Mouse (Mus musculus): Measurements from ENCODE around the gene Plxdc2. TPM values are rescaled to one million over a fixed set of nuclear protein-coding genes. Genes with fewer than 3 reads are reported as not detected.

The Plxdc2 gene
- total RNA-seq, 1 experiment from 2014 or later, result 17.4 TPM

GRCm38 (mm10) chr2:16571169-16571751 is 215.2 kb downstream of the Plxdc2 start:
- no peak for DNase-seq

- DNase-seq, result no peak
These were observed 220.5 kb downstream of the Plxdc2 start for GRCm38 (mm10) chr2:16576566-16576965.

- DNase-seq, result no peak
These were observed 222.0 kb downstream of the Plxdc2 start for GRCm38 (mm10) chr2:16578153-16578552.

GRCm38 (mm10) chr2:16588546-16588945 is 232.4 kb downstream of the Plxdc2 start:
- DNase-seq, result no peak

GRCm38 (mm10) chr2:16595451-16595850 is 239.3 kb downstream of the Plxdc2 start:
- DNase-seq, result no peak

GRCm38 (mm10) chr2:16598231-16598630 is 242.1 kb downstream of the Plxdc2 start:
- DNase-seq, result no peak

GRCm38 (mm10) chr2:16604291-16604690 is 248.2 kb downstream of the Plxdc2 start:
- no peak for DNase-seq

GRCm38 (mm10) chr2:16607792-16608586 is 251.9 kb downstream of the Plxdc2 start:
- no peak for DNase-seq

- DNase-seq, result no peak
These were observed 286.0 kb downstream of the Plxdc2 start for GRCm38 (mm10) chr2:16642061-16642460.

GRCm38 (mm10) chr2:16651713-16652112 is 295.6 kb downstream of the Plxdc2 start:
- DNase-seq, result no peak

GRCm38 (mm10) chr2:16664516-16664915 is 308.4 kb downstream of the Plxdc2 start:
- no peak for DNase-seq

- DNase-seq, result no peak
These were observed 312.3 kb downstream of the Plxdc2 start for GRCm38 (mm10) chr2:16668391-16668790.

- no peak for DNase-seq
These were observed 326.8 kb downstream of the Plxdc2 start for GRCm38 (mm10) chr2:16682905-16683304.

GRCm38 (mm10) chr2:16683739-16684138 is 327.6 kb downstream of the Plxdc2 start:
- no peak for DNase-seq

- no peak for DNase-seq
These were observed 328.4 kb downstream of the Plxdc2 start for GRCm38 (mm10) chr2:16684529-16684928.

- no peak for DNase-seq
These were observed 340.3 kb downstream of the Plxdc2 start for GRCm38 (mm10) chr2:16696390-16696789.

- no peak for DNase-seq
These were observed 341.1 kb downstream of the Plxdc2 start for GRCm38 (mm10) chr2:16697181-16697580.

GRCm38 (mm10) chr2:16706227-16706626 is 350.1 kb downstream of the Plxdc2 start:
- DNase-seq, result peak; percentile 4

GRCm38 (mm10) chr2:16709885-16710284 is 353.8 kb downstream of the Plxdc2 start:
- DNase-seq, result no peak

- DNase-seq, result no peak
These were observed 374.9 kb downstream of the Plxdc2 start for GRCm38 (mm10) chr2:16731033-16731432.

GRCm38 (mm10) chr2:16734381-16734780 is 378.3 kb downstream of the Plxdc2 start:
- no peak for DNase-seq

- peak; percentile 25 for DNase-seq
These were observed 382.1 kb downstream of the Plxdc2 start for GRCm38 (mm10) chr2:16738241-16738640.

- DNase-seq, result no peak
These were observed 385.7 kb downstream of the Plxdc2 start for GRCm38 (mm10) chr2:16741813-16742212.

GRCm38 (mm10) chr2:16743568-16743967 is 387.5 kb downstream of the Plxdc2 start:
- no peak for DNase-seq

Data from adrenal gland, postnatal 25 days (tissue).